Mouse (Mus musculus) cortical plate, adult 2 months (tissue): Measurements from ENCODE around the gene Pofut1. TPM values are rescaled to one million over a fixed set of nuclear protein-coding genes. Genes with fewer than 3 reads are reported as not detected.

Experiments
- H3K27ac ChIP-seq: fragments of 200-500 bp; 2 replicates; pipeline ENCODE4 v1.5.1; 2012; ENCODE audit warnings: low read length, control low read depth, inconsistent platforms; ENCODE audit not compliant: insufficient read depth
- H3K4me1 ChIP-seq: fragments of 200-500 bp; 2 replicates; pipeline ENCODE4 v1.6.1; 2011; ENCODE audit warnings: low read length; ENCODE audit not compliant: control insufficient read depth, insufficient read depth
- H3K4me3 ChIP-seq: fragments of 200-500 bp; 2 replicates; pipeline ENCODE4 v1.5.1; 2011; ENCODE audit warnings: mild to moderate bottlenecking, low read length, control low read depth; ENCODE audit not compliant: insufficient read depth
- CTCF ChIP-seq: fragments of 200-500 bp; IDR thresholded peaks from 2 replicates; pipeline ENCODE4 v1.5.1; 2011; ENCODE audit warnings: mild to moderate bottlenecking, control low read depth, low read length; ENCODE audit not compliant: insufficient read depth; ENCODE audit errors: extremely low read depth
- POLR2A ChIP-seq: fragments of 200-500 bp; IDR thresholded peaks from 2 replicates; pipeline ENCODE4 v1.6.1; 2011; ENCODE audit warnings: mild to moderate bottlenecking, low read length, control low read depth; ENCODE audit not compliant: insufficient read depth; ENCODE audit errors: extremely low read depth
- polyA plus RNA-seq: library from polyadenylated mRNA; depleted of rRNA; stranded (reverse); fragments of >200 nt; gene quantifications from 2 replicates; pipeline ENCODE4 v1.2.3, GENCODE M21; 2012; rRNA removed

Pofut1 gene
- polyA plus RNA-seq, 1 experiment: 19.3 TPM

- H3K4me1 ChIP-seq: peaks cover 12% of the 10 kb centered on the region
- TF ChIP-seq POLR2A: no peak
- TF ChIP-seq CTCF: no peak
- H3K27ac ChIP-seq: peak overlapping the region; percentile 2; the same call in 1 of the 2 replicates
- no peak overlapping the region for H3K4me3 ChIP-seq
Measured at GRCm38 (mm10) chr2:153305240-153305639, 63.9 kb downstream of the Pofut1 start.

GRCm38 (mm10) chr2:153308586-153308985, 67.3 kb downstream of the Pofut1 start:
- H3K27ac ChIP-seq: no peak overlapping the region
- TF ChIP-seq CTCF (no peak), POLR2A (no peak)
- no peak overlapping the region for H3K4me3 ChIP-seq
- H3K4me1 ChIP-seq: peaks cover 11% of the 10 kb centered on the region

- TF ChIP-seq CTCF (no peak), POLR2A (no peak)
- Histone ChIP-seq H3K27ac (no peak overlapping the region), H3K4me1 (peaks cover 11% of the 10 kb centered on the region), H3K4me3 (no peak overlapping the region)
Measured at GRCm38 (mm10) chr2:153309106-153309505, 67.8 kb downstream of the Pofut1 start.

GRCm38 (mm10) chr2:153310228-153310627, 68.9 kb downstream of the Pofut1 start:
- Histone ChIP-seq H3K27ac (no peak overlapping the region), H3K4me3 (no peak overlapping the region), H3K4me1 (peaks cover 10% of the 10 kb centered on the region)
- TF ChIP-seq CTCF (no peak), POLR2A (no peak)

GRCm38 (mm10) chr2:153312884-153313283, 71.6 kb downstream of the Pofut1 start:
- TF ChIP-seq CTCF (no peak), POLR2A (no peak)

GRCm38 (mm10) chr2:153318408-153318807, 77.1 kb downstream of the Pofut1 start:
- H3K4me3 ChIP-seq: no peak overlapping the region
- TF ChIP-seq POLR2A: no peak
- no peak for TF ChIP-seq CTCF
- H3K4me1 ChIP-seq: no peaks in the 10 kb centered on the region
- no peak overlapping the region for H3K27ac ChIP-seq

More at GRCm38 (mm10) chr2:153312884-153313283, 71.6 kb downstream of the Pofut1 start:
- Histone ChIP-seq H3K27ac (no peak overlapping the region), H3K4me1 (peaks cover 8% of the 10 kb centered on the region; the same call in 1 of the 2 replicates), H3K4me3 (no peak overlapping the region)

- TF ChIP-seq POLR2A (no peak), CTCF (no peak)
- no peak overlapping the region for H3K27ac ChIP-seq
- no peak overlapping the region for H3K4me3 ChIP-seq
- H3K4me1 ChIP-seq: no peaks in the 10 kb centered on the region
Measured at GRCm38 (mm10) chr2:153319036-153319643, 77.8 kb downstream of the Pofut1 start.

Other genes with a start within 250 kb of the Pofut1 start
- gene Pdrg1, start 226.1 kb upstream of the Pofut1 start, polyA plus RNA-seq: 84.0 and 88.8 TPM in 2 replicates
- 1.4 and 1.9 TPM in 2 replicates for gene Xkr7, start 209.7 kb upstream of the Pofut1 start, polyA plus RNA-seq
- 11.7 and 13.2 TPM in 2 replicates for gene Ccm2l, start 175.6 kb upstream of the Pofut1 start, polyA plus RNA-seq
- gene Hck, start 133.1 kb upstream of the Pofut1 start, polyA plus RNA-seq: 3.4 and 3.7 TPM in 2 replicates
- 68.4 and 70.5 TPM in 2 replicates for gene Tm9sf4, start 80.2 kb upstream of the Pofut1 start, polyA plus RNA-seq
- 27.4 and 28.4 TPM in 2 replicates for gene Tspyl3, start 16.1 kb upstream of the Pofut1 start, polyA plus RNA-seq
- gene Plagl2, start 107 bp upstream of the Pofut1 start, polyA plus RNA-seq: 3.5 and 3.7 TPM in 2 replicates
- gene Kif3b, start 49.9 kb downstream of the Pofut1 start, polyA plus RNA-seq: 34.3 and 34.6 TPM in 2 replicates
- 20.1 and 21.9 TPM in 2 replicates for gene Asxl1, start 104.3 kb downstream of the Pofut1 start, polyA plus RNA-seq